Mouse (Mus musculus): ENCODE measurements around the gene Trim14.

DNA sequence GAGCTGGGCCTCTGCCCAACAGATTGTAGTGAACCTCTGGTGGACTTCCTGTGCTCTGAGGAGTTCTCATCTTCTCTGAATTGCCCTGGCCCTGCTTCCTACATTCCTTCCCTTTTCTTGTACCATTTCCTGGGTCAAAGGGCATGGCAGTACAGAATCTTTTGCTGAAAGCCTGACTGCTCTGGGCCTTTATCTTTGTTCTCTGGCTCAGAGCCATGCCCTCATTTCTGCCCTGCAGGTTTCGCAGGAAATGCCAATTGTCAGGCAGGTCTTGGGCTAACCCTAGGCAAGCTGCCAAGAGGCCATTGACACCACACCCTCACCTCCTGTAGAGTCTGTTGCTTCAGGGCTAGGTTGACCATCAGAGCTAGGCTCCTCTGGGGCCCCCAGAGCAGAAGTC lies 17.9 kb upstream of the Trim14 start:
- TF ChIP-seq CTCF (IDR thresholded peaks at IDR 0.05; ENCODE audit: low read depth) (no peak), EP300 (IDR thresholded peaks at IDR 0.05; ENCODE audit: low read depth) (no peak)
